In genomic region chr19:24216771-24217170, GRCm38 (mm10) we compare ENCODE assay signal across 19 mouse cellular contexts. TPM values are rescaled to one million over a fixed set of nuclear protein-coding genes. Genes with fewer than 3 reads are reported as not detected.
DNase-seq lines count a peak whose midpoint lies in the region; ATAC-seq and TF ChIP-seq lines count a peak whose summit lies in the region.
"Had no signal": no experiment of that assay in that cellular context is flagged by ENCODE, and none has a peak within 500 bp of the region (broad histone marks: within the 10 kb centered on the region; RNA-seq: fewer than 3 reads in every experiment).

No protein-coding gene starts in this region.

- 77% methylated on average over 9 of the region's 9 CpGs for WGBS in hindbrain, embryonic 11.5 days
- 58% methylated on average over 9 of the region's 9 CpGs for WGBS in hindbrain, postnatal 0 days
- 58% methylated on average over 9 of the region's 9 CpGs for WGBS in midbrain, embryonic 14.5 days
- 81% methylated on average over 9 of the region's 9 CpGs for WGBS in midbrain, embryonic 10.5 days

- H3K9me3 ChIP-seq in hindbrain, embryonic 11.5 days (ENCODE audit: control insufficient read depth, low read length), result no peaks in the 10 kb centered on the region
- no peaks in the 10 kb centered on the region for H3K9me3 ChIP-seq in hindbrain, postnatal 0 days (ENCODE audit: low read length)
- H3K9me3 ChIP-seq in midbrain, embryonic 14.5 days (ENCODE audit: control insufficient read depth, low read length), result no peaks in the 10 kb centered on the region
- no peaks in the 10 kb centered on the region for H3K9me3 ChIP-seq in midbrain, embryonic 10.5 days (replicated peaks)
- no peaks in the 10 kb centered on the region for H3K9me3 ChIP-seq in ES-Bruce4 (replicated peaks; ENCODE audit: control insufficient read depth, insufficient read depth, low read length, poor library complexity, severe bottlenecking)
- H3K9me3 ChIP-seq: embryonic facial prominence, embryonic 12.5 days; G1E; heart, embryonic 12.5 days; hindbrain, embryonic 12.5 days; intestine, embryonic 15.5 days had no signal

- no peaks in the 10 kb centered on the region for H3K4me1 ChIP-seq in hindbrain, embryonic 11.5 days (replicated peaks; ENCODE audit: control insufficient read depth, insufficient read depth, low read length)
- no peaks in the 10 kb centered on the region for H3K4me1 ChIP-seq in hindbrain, postnatal 0 days (ENCODE audit: insufficient read depth, low read length)
- no peaks in the 10 kb centered on the region for H3K4me1 ChIP-seq in midbrain, embryonic 14.5 days (ENCODE audit: control insufficient read depth, insufficient read depth, low read length)
- H3K4me1 ChIP-seq in midbrain, embryonic 10.5 days, result peaks cover 44% of the 10 kb centered on the region
- H3K4me1 ChIP-seq in ES-Bruce4 (ENCODE audit: control insufficient read depth, insufficient read depth, low read length), result peaks cover 5% of the 10 kb centered on the region

- no peaks in the 10 kb centered on the region for H3K36me3 ChIP-seq in hindbrain, embryonic 11.5 days (ENCODE audit: control insufficient read depth, insufficient read depth, low read length)
- no peaks in the 10 kb centered on the region for H3K36me3 ChIP-seq in hindbrain, postnatal 0 days (ENCODE audit: insufficient read depth, low read length)
- no peaks in the 10 kb centered on the region for H3K36me3 ChIP-seq in midbrain, embryonic 14.5 days (ENCODE audit: control insufficient read depth, insufficient read depth, low read length)
- H3K36me3 ChIP-seq in midbrain, embryonic 10.5 days, result no peaks in the 10 kb centered on the region
- no peaks in the 10 kb centered on the region for H3K36me3 ChIP-seq in ES-Bruce4 (ENCODE audit: control insufficient read depth, insufficient read depth, low read length, poor library complexity, severe bottlenecking)
- H3K36me3 ChIP-seq: embryonic facial prominence, embryonic 12.5 days; G1E; heart, embryonic 12.5 days; hindbrain, embryonic 12.5 days; intestine, embryonic 15.5 days had no signal

- no peak overlapping the region for H3K27ac ChIP-seq in hindbrain, embryonic 11.5 days (ENCODE audit: low read depth, low read length)
- no peak overlapping the region for H3K27ac ChIP-seq in hindbrain, postnatal 0 days
- H3K27ac ChIP-seq in midbrain, embryonic 14.5 days (replicated peaks; ENCODE audit: low read depth, low read length), result no peak overlapping the region
- H3K27ac ChIP-seq in midbrain, embryonic 10.5 days (replicated peaks), result no peak overlapping the region
- no peak overlapping the region for H3K27ac ChIP-seq in ES-Bruce4 (ENCODE audit: insufficient read depth, low read length)
- H3K27ac ChIP-seq: embryonic facial prominence, embryonic 12.5 days; gastrocnemius, adult 2 months; hindbrain, embryonic 12.5 days; intestine, embryonic 15.5 days had no signal

- no peak for TF ChIP-seq POLR2A in ES-Bruce4 (IDR thresholded peaks at IDR 0.05; ENCODE audit: insufficient read depth, low read length)

- no peak for TF ChIP-seq EP300 in ES-Bruce4 (IDR thresholded peaks at IDR 0.05; ENCODE audit: insufficient read depth, low read depth, low read length)

- no peak overlapping the region for H3K9ac ChIP-seq in hindbrain, embryonic 11.5 days (ENCODE audit: low read depth, low read length)
- no peak overlapping the region for H3K9ac ChIP-seq in hindbrain, postnatal 0 days (replicated peaks; ENCODE audit: low read length)
- no peak overlapping the region for H3K9ac ChIP-seq in midbrain, embryonic 14.5 days (replicated peaks; ENCODE audit: low read length)
- H3K9ac ChIP-seq in ES-Bruce4 (ENCODE audit: low read depth, poor library complexity, severe bottlenecking), result peak overlapping the region; percentile 56; the same call in 1 of the 2 replicates
- H3K9ac ChIP-seq: embryonic facial prominence, embryonic 12.5 days; heart, embryonic 12.5 days; hindbrain, embryonic 12.5 days; intestine, embryonic 15.5 days had no signal

- DNase-seq in hindbrain, embryonic 11.5 days (ENCODE audit: low spot score), result peak; percentile 39
- DNase-seq in hindbrain, postnatal 0 days (ENCODE audit: low spot score), result no peak
- DNase-seq in midbrain, embryonic 14.5 days, result peak; percentile 51
- no peak for DNase-seq in midbrain, embryonic 10.5 days (ENCODE audit: low spot score)
- DNase-seq in brain, adult 2 months (ENCODE audit: low read depth, low spot score), result peak; percentile 21
- DNase-seq: adrenal gland, adult 8-10 months; adrenal gland, postnatal 36 days; cerebellum, adult 11-12 months; cerebellum, adult 9-10 months; cerebellum, postnatal 25 days; gastrocnemius, adult 2 months; gastrocnemius, postnatal 25 days had no signal

- H3K27me3 ChIP-seq in hindbrain, embryonic 11.5 days (ENCODE audit: control insufficient read depth, insufficient read depth, low read length), result no peaks in the 10 kb centered on the region
- no peaks in the 10 kb centered on the region for H3K27me3 ChIP-seq in hindbrain, postnatal 0 days (ENCODE audit: insufficient read depth, low read length)
- H3K27me3 ChIP-seq in midbrain, embryonic 14.5 days (ENCODE audit: control insufficient read depth, insufficient read depth, low read length), result no peaks in the 10 kb centered on the region
- H3K27me3 ChIP-seq in midbrain, embryonic 10.5 days (ENCODE audit: low read depth, poor library complexity, severe bottlenecking), result no peaks in the 10 kb centered on the region
- H3K27me3 ChIP-seq in ES-Bruce4 (ENCODE audit: control insufficient read depth, insufficient read depth, low read length, poor library complexity, severe bottlenecking), result no peaks in the 10 kb centered on the region
- H3K27me3 ChIP-seq: embryonic facial prominence, embryonic 12.5 days; heart, embryonic 12.5 days; hindbrain, embryonic 12.5 days; intestine, embryonic 15.5 days had no signal

- TF ChIP-seq CTCF in hindbrain, postnatal 0 days (IDR thresholded peaks at IDR 0.05; ENCODE audit: low read depth), result no peak
- no peak for TF ChIP-seq CTCF in ES-Bruce4 (IDR thresholded peaks at IDR 0.05; ENCODE audit: low read depth, low read length)

- no peak overlapping the region for H3K4me3 ChIP-seq in hindbrain, embryonic 11.5 days (ENCODE audit: low read depth, low read length)
- no peak overlapping the region for H3K4me3 ChIP-seq in hindbrain, postnatal 0 days (ENCODE audit: low read length)
- no peak overlapping the region for H3K4me3 ChIP-seq in midbrain, embryonic 14.5 days (replicated peaks; ENCODE audit: low read depth, low read length)
- no peak overlapping the region for H3K4me3 ChIP-seq in midbrain, embryonic 10.5 days
- no peak overlapping the region for H3K4me3 ChIP-seq in ES-Bruce4 (ENCODE audit: low read depth, low read length)
- H3K4me3 ChIP-seq: embryonic facial prominence, embryonic 12.5 days; gastrocnemius, adult 2 months; heart, embryonic 12.5 days; hindbrain, embryonic 12.5 days; intestine, embryonic 15.5 days had no signal

- ATAC-seq in hindbrain, embryonic 11.5 days (ENCODE audit: low FRiP score), result no peak
- no peak for ATAC-seq in hindbrain, postnatal 0 days
- ATAC-seq in midbrain, embryonic 14.5 days (ENCODE audit: low FRiP score, low TSS enrichment), result no peak
- no peak for ATAC-seq in erythroid progenitor cell, adult 5-6 weeks (replicated peaks; ENCODE audit: low FRiP score, poor library complexity, severe bottlenecking)
- ATAC-seq: intestine, embryonic 15.5 days had no signal

- no peak overlapping the region for H3K4me2 ChIP-seq in hindbrain, embryonic 11.5 days (replicated peaks; ENCODE audit: low read depth, low read length)
- no peak overlapping the region for H3K4me2 ChIP-seq in hindbrain, postnatal 0 days (ENCODE audit: low read depth, low read length)
- no peak overlapping the region for H3K4me2 ChIP-seq in midbrain, embryonic 14.5 days (ENCODE audit: low read length)
- H3K4me2 ChIP-seq: embryonic facial prominence, embryonic 12.5 days; heart, embryonic 12.5 days; hindbrain, embryonic 12.5 days; intestine, embryonic 15.5 days had no signal

RNA-seq across cellular contexts. Expression of gene Tjp2, which starts 8.1 kb away (rescaled TPM):
- 18.1 and 19.1 TPM in 2 replicates for polyA plus RNA-seq in hindbrain, embryonic 11.5 days (2014; fragmentation: Nextera tagmentation; extraction: Ambion mirVana)
- 15.8 and 20.3 TPM in 2 replicates for total RNA-seq in hindbrain, postnatal 0 days (2014; rRNA removed)
- polyA plus RNA-seq in hindbrain, postnatal 0 days (2015; fragmentation: Nextera tagmentation; extraction: Ambion mirVana), result 13.9 and 15.0 TPM in 2 replicates
- 6.7 and 15.5 TPM in 2 replicates for polyA plus RNA-seq in midbrain, embryonic 14.5 days (2014; fragmentation: Nextera tagmentation; extraction: Ambion mirVana)
- polyA plus RNA-seq in midbrain, embryonic 10.5 days (2016; fragmentation: Nextera tagmentation; extraction: Ambion mirVana), result 27.2 and 30.8 TPM in 2 replicates
- polyA plus RNA-seq in ES-Bruce4 (2011; ENCODE audit: insufficient read depth, insufficient read length, low read depth, missing spikeins), result 114 and 115 TPM in 2 replicates
- not detected in 2 replicates for total RNA-seq in erythroid progenitor cell, adult 5-6 weeks (2015; ENCODE audit: low replicate concordance)
- total RNA-seq in erythroid progenitor cell, adult 5-6 weeks (2017; ENCODE audit: low replicate concordance), result 1.3 and 3.7 TPM in 2 replicates

Comparison
In these comparisons a context has a peak if more than half of its experiments do, and no peak if none do; other contexts are left out.
1. DNase-seq: peak in hindbrain, embryonic 11.5 days (single experiment), midbrain, embryonic 14.5 days (single experiment) and brain, adult 2 months (single experiment); none in hindbrain, postnatal 0 days (single experiment) and midbrain, embryonic 10.5 days (single experiment).